Mouse (Mus musculus) heart, adult 18-20 months (tissue): ENCODE measurements around the gene Ddx19b. TPM values are rescaled to one million over a fixed set of nuclear protein-coding genes. Genes with fewer than 3 reads are reported as not detected.
A peak's percentile ranks its signal among the peaks of the same experiment; 100 is the strongest.
"Not testable (repeated sequence)": the region's sequence is repeated elsewhere in the genome, so short reads cannot be mapped to it uniquely, and the experiment has no call there.

ENCODE experiments used
- DNase-seq, 2 experiments: peaks; one replicate each; pipeline ENCODE4 v3.0.0; 2021 to 2022; ENCODE audit warnings: mixed read lengths in 1 of 2
- long read RNA-seq, 2 experiments: library from polyadenylated mRNA; stranded (forward); transcript quantifications; one replicate each; pipeline ENCODE4 v2.0.0; 2021
- total RNA-seq, 2 experiments: library from RNA; stranded (reverse); gene quantifications; 2 replicates each; pipeline ENCODE4 v1.2.3; 2021

Gene Ddx19b
- total RNA-seq, result 10 to 100 TPM; 11.3 to 12.6 TPM
- long read RNA-seq, experiment 1, full-length matches to known transcripts, result 2 of 8 reads
- long read RNA-seq, experiment 1, partial matches to known transcripts, result 1 of 8 reads
- long read RNA-seq, experiment 1, other reads (novel, unspliced or antisense), result 5 of 8 reads
- long read RNA-seq, experiment 2, full-length matches to known transcripts, result 3 of 5 reads
- long read RNA-seq, experiment 2, partial matches to known transcripts, result 0 of 5 reads
- long read RNA-seq, experiment 2, other reads (novel, unspliced or antisense), result 2 of 5 reads

- no peak for DNase-seq
Observed at GRCm38 (mm10) chr8:111031572-111031971, at the start of gene Ddx19b. Gene Ddx19b (minus strand): TSS chr8:111031751.

- peak in 1 of 2 experiments; percentile 29 for DNase-seq
Observed at GRCm38 (mm10) chr8:111079861-111080271, 48.3 kb upstream of the Ddx19b start.

GRCm38 (mm10) chr8:111079461-111079860 is 47.9 kb upstream of the Ddx19b start:
- DNase-seq, result no peak

DNA sequence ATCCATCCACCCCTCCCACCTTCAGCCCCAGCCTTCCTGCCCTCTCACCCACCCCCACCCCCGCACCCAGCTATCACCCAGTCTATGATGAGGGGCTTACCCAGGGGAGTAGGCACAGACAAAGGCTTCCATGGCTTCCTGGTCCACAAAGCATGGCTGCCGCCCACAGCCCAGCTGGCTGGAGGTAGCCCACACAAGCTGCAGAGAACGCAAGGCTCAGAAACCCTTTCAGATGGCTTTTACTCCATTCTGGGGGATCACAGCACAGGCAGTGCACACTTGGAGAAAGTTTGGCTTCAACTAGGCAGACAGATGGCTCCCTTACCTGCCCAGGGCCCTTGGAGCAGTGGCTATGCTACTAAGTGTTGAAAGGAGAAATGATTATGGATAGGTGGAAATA is 44.4 kb upstream of the Ddx19b start:
- DNase-seq, result no peak

- DNase-seq, result not testable (repeated sequence)
Observed at GRCm38 (mm10) chr8:111068660-111069059, 37.1 kb upstream of the Ddx19b start.

GRCm38 (mm10) chr8:111067439-111067838 is 35.9 kb upstream of the Ddx19b start:
- no peak for DNase-seq

GRCm38 (mm10) chr8:111066308-111066707 is 34.8 kb upstream of the Ddx19b start:
- no peak for DNase-seq

- DNase-seq, result no peak
Observed at GRCm38 (mm10) chr8:111062893-111063292, 31.3 kb upstream of the Ddx19b start.

DNA sequence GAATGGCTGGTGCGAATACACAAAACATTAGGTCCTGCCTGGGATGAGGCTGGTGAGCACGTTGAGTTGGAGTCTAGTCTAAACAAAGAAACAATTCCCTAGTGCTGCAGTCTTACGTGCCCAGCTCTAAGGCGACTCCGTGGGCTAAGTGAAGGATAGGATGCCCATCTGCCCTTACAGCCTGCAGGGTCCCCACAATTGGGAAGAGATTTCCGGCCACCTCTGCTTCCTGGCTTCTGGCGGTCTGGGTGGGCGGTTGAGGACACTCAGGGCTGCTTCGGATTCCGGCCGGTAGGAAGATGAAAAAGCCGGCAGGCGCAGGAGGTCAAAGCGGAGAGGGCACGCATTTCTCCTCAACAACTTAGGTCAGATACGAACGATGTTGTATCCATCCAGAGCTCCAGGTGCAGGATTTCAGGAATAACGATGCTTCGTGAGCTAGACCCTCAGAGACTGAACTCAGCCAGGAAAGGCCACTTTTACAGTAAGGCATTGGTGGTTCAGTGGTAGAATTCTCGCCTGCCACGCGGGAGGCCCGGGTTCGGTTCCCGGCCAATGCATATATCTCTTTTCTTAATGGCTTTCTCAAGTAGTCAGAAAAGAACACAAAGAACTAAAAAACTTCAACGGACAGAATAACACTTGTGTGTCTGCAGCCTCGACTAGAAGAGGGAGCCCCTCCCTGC is 30.7 kb upstream of the Ddx19b start:
- DNase-seq, result peak; percentile 86 to 95

DNA sequence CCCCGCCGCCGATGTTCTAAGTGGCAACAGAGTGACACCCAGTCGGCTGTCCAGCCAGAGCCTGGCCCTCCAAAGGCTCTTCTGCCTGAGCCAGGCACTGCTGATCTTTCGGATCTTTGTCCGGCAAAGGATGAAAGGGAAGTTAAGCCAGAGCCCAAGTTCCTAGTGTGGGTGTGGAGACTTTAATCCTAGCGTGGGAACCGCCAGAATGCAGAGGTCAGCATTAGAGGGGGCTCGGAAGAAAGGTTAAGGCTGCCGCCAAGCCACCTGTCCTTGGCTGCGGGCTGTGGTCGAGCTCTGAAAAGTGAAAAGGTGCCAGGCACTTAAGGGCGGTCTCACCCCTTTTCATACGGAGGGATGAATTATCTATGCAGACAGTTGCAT is 30.1 kb upstream of the Ddx19b start:
- DNase-seq, result peak; percentile 13 to 21

DNA sequence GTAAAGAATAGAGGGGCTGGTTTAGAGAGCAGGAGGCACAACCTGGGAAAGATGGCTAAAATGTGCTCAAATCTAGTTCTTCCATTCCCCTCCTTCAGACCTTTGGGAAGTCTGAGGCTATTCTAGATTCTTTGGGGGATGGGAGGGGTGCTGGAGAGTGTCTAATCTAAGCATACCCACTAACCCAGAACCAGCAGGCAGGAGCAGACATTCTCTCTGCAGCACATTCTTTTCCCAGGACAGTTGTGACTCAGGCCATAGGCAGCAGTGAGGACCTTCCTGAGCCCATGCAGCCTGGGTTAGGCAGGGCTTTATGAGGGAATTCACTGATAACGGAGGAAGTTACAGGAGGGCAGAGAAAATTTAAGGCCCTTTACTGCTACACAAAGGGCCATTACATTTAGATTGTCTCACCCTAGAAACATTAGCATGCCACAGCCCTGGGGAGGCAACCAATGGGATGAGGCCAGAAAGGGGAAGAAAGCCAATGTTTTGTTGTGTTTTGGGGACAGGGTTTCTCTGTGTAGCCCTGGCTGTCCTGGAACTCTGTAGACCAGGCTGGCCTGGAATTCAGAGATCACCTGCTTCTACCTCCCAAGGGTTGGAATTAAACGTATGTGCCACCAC is 27.5 kb upstream of the Ddx19b start:
- DNase-seq, result no peak

- DNase-seq, result peak; percentile 22 to 28
Observed at GRCm38 (mm10) chr8:111056691-111057293, 25.2 kb upstream of the Ddx19b start.

GRCm38 (mm10) chr8:111056158-111056663 is 24.7 kb upstream of the Ddx19b start, which contains the start of gene Exosc6:
Gene Exosc6 (plus strand): TSS chr8:111056339.
- peak; percentile 94 for DNase-seq

- DNase-seq, result no peak
Observed at GRCm38 (mm10) chr8:111055661-111056060, 24.1 kb upstream of the Ddx19b start.

- DNase-seq, result no peak
Observed at GRCm38 (mm10) chr8:111055031-111055634, 23.6 kb upstream of the Ddx19b start.

DNA sequence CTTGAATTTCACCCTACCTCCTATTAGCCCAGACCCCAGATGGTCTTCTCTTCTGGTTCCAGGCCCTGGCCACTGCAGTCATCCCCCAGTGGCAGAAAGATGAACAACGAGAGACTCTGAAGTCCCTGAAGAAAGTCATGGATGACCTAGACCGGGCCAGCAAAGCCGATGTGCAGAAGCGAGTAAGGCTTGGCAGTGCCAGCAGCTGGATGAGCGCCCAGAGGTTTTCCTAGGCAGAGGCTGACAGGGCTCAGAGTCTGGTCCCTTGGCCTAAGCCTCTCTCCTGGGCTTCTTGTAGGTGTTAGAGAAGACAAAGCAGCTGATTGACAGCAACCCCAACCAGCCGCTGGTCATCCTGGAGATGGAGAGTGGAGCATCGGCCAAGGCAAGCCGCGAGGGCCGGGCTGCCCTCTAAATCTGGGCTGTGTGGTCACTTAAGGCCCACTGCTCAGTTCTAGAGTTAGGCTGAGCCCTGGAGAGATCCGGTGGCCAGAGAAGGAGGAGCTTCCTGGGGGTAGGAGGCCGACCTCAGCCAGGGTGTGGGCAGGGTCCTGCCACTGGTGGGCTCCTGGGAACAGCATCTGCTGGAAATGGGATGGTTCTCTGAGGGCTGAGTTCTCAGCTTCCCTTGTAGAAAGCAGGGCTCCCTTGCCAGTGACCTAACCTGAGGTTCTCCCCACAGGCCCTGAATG is 22.4 kb upstream of the Ddx19b start:
- peak; percentile 46 to 47 for DNase-seq

GRCm38 (mm10) chr8:111049106-111049505 is 17.6 kb upstream of the Ddx19b start:
- no peak for DNase-seq

- no peak for DNase-seq
Observed at GRCm38 (mm10) chr8:111048694-111049093, 17.1 kb upstream of the Ddx19b start.

DNA sequence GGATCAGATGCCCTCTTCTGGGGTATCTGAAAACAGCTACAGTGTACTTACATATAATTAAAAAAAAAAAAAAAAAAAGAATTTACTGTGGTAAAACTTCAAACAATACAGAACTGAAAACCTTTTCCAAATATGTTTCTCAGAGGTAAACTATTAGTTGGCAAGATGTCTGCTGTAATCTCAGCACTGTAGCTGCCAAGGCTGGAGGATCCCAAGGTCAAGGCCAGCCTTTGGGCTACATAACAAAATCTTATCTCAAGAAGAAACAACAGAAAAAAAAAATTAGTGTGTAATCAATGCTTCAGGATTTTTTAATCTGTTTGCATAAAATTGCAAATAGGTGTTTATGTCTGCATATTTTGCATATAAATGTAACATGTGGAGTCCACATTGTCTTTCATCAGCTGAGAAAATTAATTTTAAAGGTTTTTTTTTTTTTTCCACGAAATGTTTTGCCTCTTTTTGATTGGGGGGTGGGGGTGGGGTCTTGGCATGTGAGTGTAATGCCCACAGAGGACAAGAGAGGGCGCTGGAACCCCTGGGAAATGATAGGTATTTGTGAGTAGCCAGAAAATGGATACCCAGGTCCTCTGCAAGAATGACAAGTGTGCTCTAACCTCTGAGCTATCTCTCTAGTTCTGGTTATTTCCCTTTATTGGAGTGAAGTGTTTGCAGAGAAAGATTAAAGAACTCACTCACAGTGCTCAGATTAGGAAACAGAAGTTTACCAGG is 12.6 kb upstream of the Ddx19b start:
- DNase-seq, result no peak

GRCm38 (mm10) chr8:111042546-111042945 is 11.0 kb upstream of the Ddx19b start:
- no peak for DNase-seq

- no peak for DNase-seq
Observed at GRCm38 (mm10) chr8:111036591-111036990, 5.0 kb upstream of the Ddx19b start.
